Mouse (Mus musculus): ENCODE measurements around the gene Trim37. TPM values are rescaled to one million over a fixed set of nuclear protein-coding genes. Genes with fewer than 3 reads are reported as not detected.

The Trim37 gene
- polyA plus RNA-seq, 1 experiment: 55.9 TPM

- Histone ChIP-seq H3K27ac (ENCODE audit: insufficient read depth, low read length) (no peak overlapping the region), H3K36me3 (ENCODE audit: control insufficient read depth, insufficient read depth, low read length, poor library complexity, severe bottlenecking) (peaks cover 24% of the 10 kb centered on the region), H3K27me3 (ENCODE audit: control insufficient read depth, insufficient read depth, low read length, poor library complexity, severe bottlenecking) (no peaks in the 10 kb centered on the region), H3K4me3 (ENCODE audit: low read depth, low read length) (no peak overlapping the region), H3K9me3 (replicated peaks; ENCODE audit: control insufficient read depth, insufficient read depth, low read length, poor library complexity, severe bottlenecking) (no peaks in the 10 kb centered on the region), H3K4me1 (ENCODE audit: control insufficient read depth, insufficient read depth, low read length) (no peaks in the 10 kb centered on the region), H3K9ac (ENCODE audit: low read depth, poor library complexity, severe bottlenecking) (no peak overlapping the region)
- TF ChIP-seq POLR2A (IDR thresholded peaks at IDR 0.05; ENCODE audit: insufficient read depth, low read length): no peak
- TF ChIP-seq EP300 (IDR thresholded peaks at IDR 0.05; ENCODE audit: insufficient read depth, low read depth, low read length): no peak
- no peak for TF ChIP-seq CTCF (IDR thresholded peaks at IDR 0.05; ENCODE audit: low read depth, low read length)
Observed at GRCm38 (mm10) chr11:87234743-87235485, 108.0 kb downstream of the Trim37 start.

DNA sequence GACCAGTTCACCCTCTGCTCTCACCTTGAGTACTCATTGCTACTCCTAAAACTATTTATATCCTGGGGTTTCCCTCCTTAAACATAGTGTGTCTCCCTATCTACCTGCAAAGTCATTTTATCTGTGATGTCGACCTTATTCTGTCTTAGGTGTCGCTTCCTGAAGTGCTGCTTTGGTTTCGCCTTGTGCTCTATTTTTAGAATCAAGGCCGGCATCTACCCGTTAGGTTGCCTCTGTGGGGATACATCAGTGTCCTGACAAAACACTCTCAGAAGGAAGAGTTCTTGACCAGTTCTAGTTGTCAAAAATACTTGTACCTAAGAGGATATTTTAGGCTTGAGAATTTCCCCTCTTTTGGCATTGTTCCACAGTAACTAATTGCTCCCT is 108.6 kb downstream of the Trim37 start:
- Histone ChIP-seq H3K36me3 (ENCODE audit: control insufficient read depth, insufficient read depth, low read length, poor library complexity, severe bottlenecking) (peaks cover 24% of the 10 kb centered on the region), H3K27me3 (ENCODE audit: control insufficient read depth, insufficient read depth, low read length, poor library complexity, severe bottlenecking) (no peaks in the 10 kb centered on the region), H3K4me1 (ENCODE audit: control insufficient read depth, insufficient read depth, low read length) (no peaks in the 10 kb centered on the region), H3K27ac (ENCODE audit: insufficient read depth, low read length) (no peak overlapping the region), H3K9me3 (replicated peaks; ENCODE audit: control insufficient read depth, insufficient read depth, low read length, poor library complexity, severe bottlenecking) (no peaks in the 10 kb centered on the region), H3K4me3 (ENCODE audit: low read depth, low read length) (no peak overlapping the region), H3K9ac (ENCODE audit: low read depth, poor library complexity, severe bottlenecking) (no peak overlapping the region)
- TF ChIP-seq EP300 (IDR thresholded peaks at IDR 0.05; ENCODE audit: insufficient read depth, low read depth, low read length) (no peak), POLR2A (IDR thresholded peaks at IDR 0.05; ENCODE audit: insufficient read depth, low read length) (no peak), CTCF (IDR thresholded peaks at IDR 0.05; ENCODE audit: low read depth, low read length) (no peak)

GRCm38 (mm10) chr11:87238891-87239530 is 112.1 kb downstream of the Trim37 start:
- Histone ChIP-seq H3K9me3 (replicated peaks; ENCODE audit: control insufficient read depth, insufficient read depth, low read length, poor library complexity, severe bottlenecking) (no peaks in the 10 kb centered on the region), H3K27ac (ENCODE audit: insufficient read depth, low read length) (no peak overlapping the region), H3K27me3 (ENCODE audit: control insufficient read depth, insufficient read depth, low read length, poor library complexity, severe bottlenecking) (no peaks in the 10 kb centered on the region), H3K4me1 (ENCODE audit: control insufficient read depth, insufficient read depth, low read length) (no peaks in the 10 kb centered on the region), H3K36me3 (ENCODE audit: control insufficient read depth, insufficient read depth, low read length, poor library complexity, severe bottlenecking) (peaks cover 13% of the 10 kb centered on the region), H3K4me3 (ENCODE audit: low read depth, low read length) (no peak overlapping the region), H3K9ac (ENCODE audit: low read depth, poor library complexity, severe bottlenecking) (no peak overlapping the region)
- TF ChIP-seq EP300 (IDR thresholded peaks at IDR 0.05; ENCODE audit: insufficient read depth, low read depth, low read length) (no peak), POLR2A (IDR thresholded peaks at IDR 0.05; ENCODE audit: insufficient read depth, low read length) (no peak), CTCF (IDR thresholded peaks at IDR 0.05; ENCODE audit: low read depth, low read length) (no peak)

DNA sequence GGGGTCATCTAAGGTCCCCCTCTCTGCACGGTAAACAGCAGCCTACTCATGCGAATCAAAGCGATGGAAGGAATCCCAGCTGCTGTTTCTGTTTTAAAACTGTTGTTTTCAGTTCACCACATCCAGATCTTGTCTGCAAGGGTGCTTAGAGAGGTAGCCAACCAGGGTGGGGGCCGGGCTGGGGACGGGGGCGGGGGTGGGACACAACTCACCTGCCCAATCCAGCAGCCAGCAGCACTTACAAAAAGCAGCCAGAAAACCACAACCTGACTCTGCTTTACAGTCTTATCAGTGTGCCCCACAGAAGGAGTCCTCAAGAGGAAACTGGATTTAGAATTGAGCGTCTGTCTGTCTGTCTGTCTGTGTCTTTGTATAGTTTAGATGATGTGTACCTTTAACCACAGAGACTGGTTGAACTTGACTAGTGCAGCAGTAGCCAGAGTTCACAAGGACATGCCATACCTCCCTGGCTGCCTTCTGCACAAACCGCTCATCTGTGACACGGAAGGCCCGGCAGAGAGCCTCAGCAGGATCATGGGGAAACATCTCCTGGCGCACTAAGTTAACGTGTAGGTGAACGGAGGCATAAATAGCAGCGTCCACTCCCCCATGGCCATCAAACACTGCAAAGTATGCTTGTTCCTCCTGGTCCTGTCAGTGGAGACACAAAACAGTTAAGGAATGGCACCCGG is 113.4 kb downstream of the Trim37 start:
- H3K27ac ChIP-seq (ENCODE audit: insufficient read depth, low read length): no peak overlapping the region
- TF ChIP-seq POLR2A (IDR thresholded peaks at IDR 0.05; ENCODE audit: insufficient read depth, low read length) (no peak), CTCF (IDR thresholded peaks at IDR 0.05; ENCODE audit: low read depth, low read length) (no peak), EP300 (IDR thresholded peaks at IDR 0.05; ENCODE audit: insufficient read depth, low read depth, low read length) (no peak)
- no peaks in the 10 kb centered on the region for H3K9me3 ChIP-seq (replicated peaks; ENCODE audit: control insufficient read depth, insufficient read depth, low read length, poor library complexity, severe bottlenecking)
- H3K4me1 ChIP-seq (ENCODE audit: control insufficient read depth, insufficient read depth, low read length): no peaks in the 10 kb centered on the region
- H3K9ac ChIP-seq (ENCODE audit: low read depth, poor library complexity, severe bottlenecking): no peak overlapping the region
- H3K27me3 ChIP-seq (ENCODE audit: control insufficient read depth, insufficient read depth, low read length, poor library complexity, severe bottlenecking): no peaks in the 10 kb centered on the region
- H3K4me3 ChIP-seq (ENCODE audit: low read depth, low read length): no peak overlapping the region
- H3K36me3 ChIP-seq (ENCODE audit: control insufficient read depth, insufficient read depth, low read length, poor library complexity, severe bottlenecking): 0 out of 2 replicates have a peak, but pooled peaks cover 3% of the 10 kb centered on the region

GRCm38 (mm10) chr11:87240833-87241215 is 113.9 kb downstream of the Trim37 start:
- no peak for TF ChIP-seq POLR2A (IDR thresholded peaks at IDR 0.05; ENCODE audit: insufficient read depth, low read length)
- no peak for TF ChIP-seq EP300 (IDR thresholded peaks at IDR 0.05; ENCODE audit: insufficient read depth, low read depth, low read length)
- no peak for TF ChIP-seq CTCF (IDR thresholded peaks at IDR 0.05; ENCODE audit: low read depth, low read length)
- no peaks in the 10 kb centered on the region for H3K9me3 ChIP-seq (replicated peaks; ENCODE audit: control insufficient read depth, insufficient read depth, low read length, poor library complexity, severe bottlenecking)
- no peaks in the 10 kb centered on the region for H3K27me3 ChIP-seq (ENCODE audit: control insufficient read depth, insufficient read depth, low read length, poor library complexity, severe bottlenecking)
- no peaks in the 10 kb centered on the region for H3K4me1 ChIP-seq (ENCODE audit: control insufficient read depth, insufficient read depth, low read length)
- 0 out of 2 replicates have a peak, but pooled peaks cover 3% of the 10 kb centered on the region for H3K36me3 ChIP-seq (ENCODE audit: control insufficient read depth, insufficient read depth, low read length, poor library complexity, severe bottlenecking)
- no peak overlapping the region for H3K9ac ChIP-seq (ENCODE audit: low read depth, poor library complexity, severe bottlenecking)
- H3K4me3 ChIP-seq (ENCODE audit: low read depth, low read length): no peak overlapping the region
- no peak overlapping the region for H3K27ac ChIP-seq (ENCODE audit: insufficient read depth, low read length)

Measured in ES-Bruce4 (cell line).